Mouse (Mus musculus) kidney, postnatal 10 days (tissue): ENCODE results near the gene Cdkn1c.

Source experiments
- DNase-seq: peaks from one replicate; pipeline ENCODE4 v3.0.0; 2021; ENCODE audit warnings: mixed read lengths

Gene Cdkn1c

DNA sequence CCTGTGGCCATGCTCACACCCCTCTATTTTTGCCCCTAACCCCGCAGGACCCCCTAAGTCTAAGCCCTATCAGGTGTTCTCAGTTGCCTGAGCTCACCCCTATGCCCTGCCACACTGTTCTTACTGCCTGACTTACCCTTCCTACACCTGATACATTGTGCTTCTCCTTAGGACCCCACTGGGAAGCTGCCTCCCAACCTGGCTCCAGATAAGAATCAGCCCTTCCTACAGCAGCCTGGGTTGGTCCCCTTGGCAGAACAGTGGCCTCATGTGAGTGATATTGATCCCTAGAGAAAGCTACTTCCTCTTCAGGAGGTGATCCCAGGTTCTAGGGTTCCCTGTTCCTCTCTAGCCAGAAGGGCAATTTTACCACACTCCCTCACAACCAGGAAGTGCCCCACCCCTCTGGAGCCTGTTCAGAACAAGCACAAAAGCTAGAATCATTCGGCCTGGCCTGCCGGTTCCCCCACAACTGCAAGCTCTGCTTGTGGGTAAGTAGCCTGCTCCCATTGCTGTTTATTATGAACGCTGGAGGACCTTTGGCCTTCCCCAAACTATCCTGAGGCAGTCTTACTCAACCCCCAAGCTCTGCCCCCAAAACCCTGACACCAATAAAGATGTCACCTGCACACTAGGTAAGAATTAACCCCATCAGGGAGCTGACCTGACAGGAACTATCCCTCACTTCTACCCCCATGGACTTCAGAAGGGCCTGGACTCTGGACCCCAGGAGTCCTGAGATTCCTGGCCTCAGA is 12.7 kb upstream of the Cdkn1c start, which contains the start of gene Slc22a18:
TSS of gene Slc22a18 (plus strand) at position 390 of the 755 bp plus-strand sequence.
- DNase-seq, result peak; percentile 58

DNA sequence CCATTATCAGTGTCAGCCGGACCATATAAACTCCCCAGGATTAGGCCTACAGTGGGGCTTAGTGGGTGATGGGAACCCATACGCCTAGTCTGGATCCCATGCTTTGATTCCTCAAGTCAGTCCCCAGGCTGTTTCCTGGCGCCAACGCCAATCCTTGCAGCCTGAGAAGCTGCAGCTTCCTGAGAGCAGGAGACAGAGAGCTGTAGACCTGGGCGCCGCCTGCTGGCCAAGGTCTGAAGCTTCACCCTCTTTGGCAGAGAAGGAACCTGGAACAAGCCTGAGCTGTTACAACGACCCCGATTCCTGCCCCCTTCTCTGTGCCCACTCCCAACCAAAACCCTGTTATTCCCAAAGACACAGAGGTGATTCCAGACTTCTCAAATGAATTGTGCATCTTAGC is 9.1 kb upstream of the Cdkn1c start:
- DNase-seq, result peak; percentile 88

DNA sequence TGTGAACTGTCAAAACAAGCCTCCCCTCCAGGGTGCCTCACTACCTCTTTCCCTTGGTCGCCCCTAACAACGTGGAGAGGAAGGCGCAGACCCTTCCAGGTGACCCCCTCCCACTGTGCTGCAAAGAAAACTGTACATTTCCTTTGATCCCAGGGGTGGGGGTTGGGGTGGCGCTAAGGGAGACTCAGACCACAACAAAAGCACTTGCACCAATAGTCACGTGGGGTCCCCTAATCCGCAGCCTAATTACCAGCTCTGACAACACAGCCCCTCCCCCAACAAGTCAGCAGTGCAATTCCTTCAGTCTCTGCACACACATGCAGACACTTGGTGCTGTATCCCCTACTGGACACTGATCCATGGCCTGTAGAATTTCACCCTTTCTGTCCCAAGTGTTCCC is 6.9 kb upstream of the Cdkn1c start:
- no peak for DNase-seq

DNA sequence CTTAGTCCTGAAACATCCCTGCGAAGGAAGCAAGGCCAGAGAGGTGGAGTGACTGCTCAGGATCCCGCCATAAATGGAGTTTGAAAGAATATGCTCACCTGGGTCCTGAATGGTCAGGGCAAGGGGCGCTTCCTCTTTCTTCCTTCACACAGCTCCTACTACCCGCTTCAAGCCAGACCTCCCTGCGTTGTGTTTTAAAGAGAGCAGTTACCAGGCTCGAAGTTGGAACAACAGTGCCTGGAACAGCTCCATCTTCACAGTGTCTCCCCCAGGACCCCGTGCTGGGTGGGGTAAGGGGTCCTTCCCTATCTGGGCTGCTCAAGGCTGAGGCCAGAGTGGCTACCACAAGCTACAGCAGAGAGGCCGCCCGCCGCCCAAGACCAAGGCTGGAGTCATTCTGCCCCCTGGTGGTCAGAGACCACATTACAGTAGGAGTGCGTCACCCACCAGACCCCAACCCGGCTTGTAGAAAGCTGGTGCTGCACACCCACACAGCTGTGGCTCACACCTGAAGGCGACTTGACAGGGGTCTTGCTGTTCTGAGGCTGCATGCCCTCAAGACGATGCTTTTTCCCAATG is 5.3 kb upstream of the Cdkn1c start:
- peak; percentile 90 for DNase-seq

DNA sequence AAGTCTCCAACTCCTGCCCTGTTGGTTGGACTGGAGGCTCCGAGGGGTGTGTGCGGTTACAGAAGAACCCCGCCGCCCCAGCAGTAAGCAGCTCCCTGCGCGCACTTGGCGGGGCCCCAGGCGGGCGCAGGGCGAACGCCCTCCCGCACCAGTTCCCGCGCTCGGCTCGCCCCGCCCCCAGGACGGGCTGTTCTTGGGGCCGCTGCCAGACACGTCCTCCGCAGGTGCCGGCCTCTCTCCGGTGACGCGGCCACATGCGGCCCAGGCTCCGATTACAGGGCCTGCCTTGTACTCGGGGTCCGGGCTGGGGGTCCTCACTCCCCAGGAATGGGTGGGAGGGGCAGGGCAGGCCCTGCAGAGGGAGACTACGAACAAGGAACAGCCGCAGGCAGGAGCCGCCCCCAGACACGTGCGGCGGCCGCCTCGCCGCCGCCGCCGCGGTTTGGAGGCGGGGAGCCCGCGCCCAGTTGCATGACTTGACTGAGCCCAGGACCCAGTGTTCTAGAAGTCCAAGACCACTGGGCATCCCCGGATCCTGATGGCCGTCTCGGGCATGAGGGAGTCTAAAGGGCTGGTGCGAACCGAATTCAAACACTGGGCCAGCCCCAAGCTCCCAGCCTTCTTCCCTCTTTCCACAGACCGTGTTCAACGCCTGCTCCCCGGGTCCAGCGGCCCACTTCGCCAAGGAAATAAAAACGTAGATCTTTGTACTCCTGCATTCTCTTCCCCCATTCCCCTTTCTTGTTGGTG is 4.1 kb upstream of the Cdkn1c start:
- DNase-seq, result peak; percentile 74

DNA sequence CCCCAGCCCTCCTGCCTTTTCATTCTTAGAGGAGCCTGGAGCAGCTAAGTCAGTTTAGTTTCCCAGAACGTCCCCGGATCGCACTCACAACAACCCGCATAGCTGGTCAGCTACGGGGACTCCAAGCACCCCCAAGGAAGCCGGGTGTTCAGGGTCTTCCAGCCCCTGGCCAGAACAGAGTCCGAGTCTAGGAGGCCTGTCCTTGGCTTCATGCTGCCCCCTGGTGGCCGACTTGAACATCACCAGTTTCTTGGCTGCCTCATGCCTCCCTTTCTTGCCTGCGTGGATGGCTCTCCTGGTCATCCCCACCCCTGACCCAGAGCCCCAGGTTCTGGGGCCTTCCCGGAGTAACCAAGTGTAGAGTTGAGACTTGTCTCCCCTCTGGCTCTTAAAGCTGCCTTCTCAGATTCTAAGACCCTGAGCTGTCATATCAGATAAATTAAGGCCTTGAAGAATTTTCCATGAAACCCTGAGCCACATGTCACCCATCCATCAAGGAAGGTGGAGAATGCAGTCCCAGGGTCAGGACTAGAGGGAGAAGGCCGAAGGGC is 3.1 kb upstream of the Cdkn1c start:
- peak; percentile 87 for DNase-seq

DNA sequence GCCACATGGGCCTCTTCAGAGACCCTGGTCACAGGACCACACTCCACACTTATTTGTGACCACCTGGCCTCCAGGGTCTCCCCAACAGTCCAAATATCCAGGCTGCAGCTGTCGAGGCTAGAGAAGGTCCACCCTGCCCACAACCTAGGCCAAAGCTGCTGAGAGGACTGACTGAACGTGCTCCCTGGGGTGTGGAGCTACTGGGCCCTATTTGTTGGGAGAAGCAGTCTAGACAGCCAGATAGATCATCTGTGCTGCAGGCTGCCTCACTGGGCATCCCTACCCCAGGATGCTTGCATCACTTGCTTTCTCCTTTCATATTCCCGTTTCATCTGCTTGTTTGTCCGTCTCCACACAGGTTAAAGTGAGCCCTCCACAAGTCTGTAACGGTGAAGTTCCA is 1.7 kb upstream of the Cdkn1c start:
- DNase-seq, result no peak

DNA sequence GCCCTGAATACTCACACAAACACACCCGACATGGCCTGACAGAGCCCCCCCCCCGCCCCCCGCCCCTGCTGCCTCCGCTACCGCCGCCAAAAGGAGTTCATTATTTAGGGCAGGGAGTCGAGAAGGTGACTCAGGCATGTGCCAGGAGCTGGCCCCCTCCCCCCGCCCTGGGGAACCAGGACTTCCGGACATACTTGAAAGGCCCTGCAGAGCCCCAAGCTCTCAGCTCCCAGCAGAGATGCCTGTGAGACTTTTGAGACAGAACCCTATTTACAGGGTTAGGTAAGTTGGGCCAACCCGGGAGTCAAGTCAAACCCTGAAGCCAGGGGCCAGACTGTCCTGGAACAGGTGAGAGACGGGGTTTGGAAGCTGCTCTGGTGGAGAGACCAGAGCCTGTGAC is 1.1 kb upstream of the Cdkn1c start:
- no peak for DNase-seq

DNA sequence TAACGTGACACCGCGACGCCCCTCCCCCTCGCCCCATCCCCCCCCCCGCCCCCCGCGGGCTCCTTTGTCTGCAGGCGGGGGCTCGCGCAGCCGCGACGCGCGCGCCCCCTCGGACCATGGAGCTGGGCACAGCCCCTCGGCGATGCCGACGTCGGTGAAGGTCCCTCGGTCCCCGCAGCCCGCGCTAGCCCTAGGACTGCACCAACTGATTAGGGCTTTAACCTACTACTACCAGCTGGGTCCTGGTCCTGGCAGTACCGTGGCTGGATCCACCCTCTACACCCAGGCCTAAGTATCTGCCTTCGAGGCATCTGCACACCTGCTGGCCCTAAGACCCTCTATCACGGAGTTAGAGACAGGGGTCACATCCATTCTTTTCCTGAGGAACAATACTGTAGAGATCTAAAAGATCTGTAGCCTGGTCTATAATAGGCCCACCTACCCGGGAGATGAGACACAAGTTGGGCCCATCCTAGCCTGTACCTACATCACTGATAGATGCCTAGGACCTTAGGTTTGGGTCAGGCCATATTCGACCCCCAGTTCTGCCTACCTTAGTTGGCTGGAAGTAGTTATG is 532 bp upstream of the Cdkn1c start:
- DNase-seq, result no peak

DNA sequence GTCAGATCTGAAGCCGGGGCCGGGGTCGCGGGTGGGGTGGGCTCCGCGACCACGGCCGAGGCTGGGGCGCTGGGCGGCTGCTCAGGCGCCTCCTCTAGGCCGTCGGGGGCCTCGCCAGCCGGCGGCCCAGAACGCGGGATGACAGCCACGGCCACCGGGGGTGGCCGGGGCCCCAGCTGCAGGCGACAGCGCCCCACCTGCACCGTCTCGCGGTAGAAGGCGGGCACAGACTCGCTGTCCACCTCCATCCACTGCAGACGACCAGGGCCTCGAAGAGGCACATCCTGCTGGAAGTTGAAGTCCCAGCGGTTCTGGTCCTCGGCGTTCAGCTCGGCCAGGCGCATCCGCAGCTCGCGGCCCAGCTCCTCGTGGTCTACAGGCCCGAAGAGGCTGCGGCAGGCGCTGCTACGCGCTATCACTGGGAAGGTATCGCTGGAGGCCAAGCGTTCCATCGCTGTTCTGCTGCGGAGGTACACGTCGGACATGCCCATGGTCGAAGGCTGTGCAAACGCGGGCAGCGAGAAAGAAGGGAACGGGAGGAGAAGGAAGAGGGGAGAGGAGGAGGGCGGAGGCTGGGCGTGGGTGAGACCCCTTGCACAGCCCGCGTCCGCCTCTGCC is 524 bp downstream of the Cdkn1c start:
- DNase-seq, result peak; percentile 40

DNA sequence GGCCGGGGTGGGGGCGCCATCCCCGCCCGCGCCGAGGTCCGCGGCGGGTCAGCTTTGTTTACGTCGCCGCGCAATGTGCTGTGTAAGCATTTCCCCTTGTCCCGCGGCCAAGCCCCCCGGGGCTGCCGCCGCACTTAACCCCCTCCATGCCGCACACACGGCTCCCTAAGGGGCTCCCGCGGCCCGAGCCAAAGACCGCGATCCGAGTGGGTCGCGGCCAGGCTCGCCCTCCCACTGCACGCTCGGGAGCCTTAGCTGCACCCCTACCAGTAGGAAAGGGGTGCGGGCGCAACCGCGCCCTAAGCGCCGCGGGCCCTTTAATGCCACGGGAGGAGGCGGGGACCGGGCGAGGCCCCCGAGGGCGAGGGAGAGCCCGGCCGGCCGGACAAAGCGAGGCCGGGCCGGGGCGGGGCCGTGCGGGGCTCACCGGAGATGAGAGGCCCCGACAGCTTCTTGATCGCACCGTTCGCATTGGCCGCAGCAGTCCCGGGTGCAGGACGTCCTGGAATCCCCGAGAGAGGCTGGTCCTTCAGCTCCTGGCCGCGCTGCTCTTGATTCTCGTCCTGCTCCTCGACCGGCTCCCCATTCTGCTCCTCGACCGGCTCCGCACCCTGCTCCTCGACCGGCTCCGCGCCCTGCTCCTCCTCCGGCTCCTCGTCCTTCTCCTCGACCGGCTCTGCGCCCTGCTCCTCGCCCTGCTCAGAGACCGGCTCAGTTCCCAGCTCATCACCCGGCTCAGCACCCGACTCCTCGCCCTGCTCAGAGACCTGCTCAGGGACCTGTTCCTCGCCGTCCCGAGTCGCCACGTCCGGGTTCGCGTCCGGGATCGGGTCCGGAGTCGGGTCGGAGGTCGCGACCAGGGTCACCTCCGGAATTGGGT is 1.3 kb downstream of the Cdkn1c start:
- DNase-seq, result peak; percentile 70

DNA sequence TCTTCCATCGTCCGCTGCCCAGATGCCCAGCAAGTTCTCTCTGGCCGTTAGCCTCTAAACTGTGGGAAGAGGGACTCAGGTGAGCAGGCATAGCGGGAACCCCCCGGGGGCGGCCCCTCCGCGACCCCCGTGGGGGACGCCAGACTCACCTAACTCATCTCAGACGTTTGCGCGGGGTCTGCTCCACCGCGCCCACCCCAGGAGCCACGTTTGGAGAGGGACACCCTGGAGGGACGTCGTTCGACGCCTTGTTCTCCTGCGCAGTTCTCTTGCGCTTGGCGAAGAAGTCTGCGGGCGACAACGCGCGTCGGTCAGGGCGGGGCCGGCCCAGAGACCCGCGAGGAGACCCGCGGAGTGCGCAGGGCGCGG is 1.9 kb downstream of the Cdkn1c start:
- no peak for DNase-seq

DNA sequence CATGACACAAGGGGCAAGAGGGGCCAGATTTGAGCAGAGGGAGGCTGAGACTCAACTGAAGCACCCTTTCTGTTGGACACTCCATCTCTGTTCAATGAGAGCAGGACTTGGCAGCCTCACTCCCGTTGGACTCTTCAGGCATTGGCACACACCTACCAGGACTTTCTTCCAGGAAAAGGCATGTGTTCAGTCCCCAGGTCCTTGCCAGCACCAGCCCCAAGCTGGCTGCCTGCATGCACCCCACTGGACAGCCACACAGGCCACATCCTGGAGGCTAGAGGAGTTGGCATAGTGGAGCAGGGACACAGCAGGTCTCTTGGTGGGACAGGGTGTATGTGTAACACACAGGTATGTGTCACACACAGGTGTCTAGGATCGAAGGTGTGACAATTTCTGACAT is 13.7 kb downstream of the Cdkn1c start:
- no peak for DNase-seq

DNA sequence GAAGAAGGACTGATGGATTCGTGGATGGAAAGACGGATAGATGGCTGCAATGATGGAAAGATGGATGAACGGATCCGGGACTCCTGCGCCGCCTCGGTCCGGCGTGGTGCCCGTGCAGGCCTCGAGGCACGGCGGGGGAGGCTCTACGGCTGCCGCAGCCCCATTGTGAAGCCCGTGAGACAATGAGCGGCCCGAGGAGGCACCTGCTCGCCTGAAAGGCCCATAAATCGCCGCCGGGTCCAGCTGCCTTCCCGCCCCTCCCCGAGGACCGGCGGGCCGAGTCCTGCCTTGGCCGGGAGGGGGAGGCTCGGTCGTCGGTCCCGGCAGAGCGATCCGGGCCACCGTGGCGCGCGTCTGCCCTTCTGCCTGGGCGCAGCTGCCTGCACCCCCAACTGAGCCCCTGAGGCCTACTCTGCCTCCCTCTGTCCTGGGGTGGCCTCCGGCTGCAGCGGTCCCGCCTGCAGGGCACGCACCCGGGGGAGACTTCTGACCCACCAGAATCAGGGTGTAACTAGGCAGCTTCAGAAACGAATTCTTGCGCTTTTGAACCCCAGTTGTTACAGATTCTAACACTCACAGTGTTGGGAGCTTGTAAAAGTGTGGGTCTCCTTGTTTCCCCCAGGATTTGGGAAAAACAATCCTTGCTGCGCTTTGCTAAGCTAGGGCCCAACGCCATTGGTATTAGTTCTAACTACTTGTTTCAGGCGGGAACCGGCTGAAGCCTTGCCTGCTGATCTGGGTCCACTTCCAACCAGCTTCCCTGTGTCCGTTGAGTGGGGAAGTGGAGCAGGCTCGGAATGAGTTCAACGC is 15.0 kb downstream of the Cdkn1c start:
- peak; percentile 42 for DNase-seq

DNA sequence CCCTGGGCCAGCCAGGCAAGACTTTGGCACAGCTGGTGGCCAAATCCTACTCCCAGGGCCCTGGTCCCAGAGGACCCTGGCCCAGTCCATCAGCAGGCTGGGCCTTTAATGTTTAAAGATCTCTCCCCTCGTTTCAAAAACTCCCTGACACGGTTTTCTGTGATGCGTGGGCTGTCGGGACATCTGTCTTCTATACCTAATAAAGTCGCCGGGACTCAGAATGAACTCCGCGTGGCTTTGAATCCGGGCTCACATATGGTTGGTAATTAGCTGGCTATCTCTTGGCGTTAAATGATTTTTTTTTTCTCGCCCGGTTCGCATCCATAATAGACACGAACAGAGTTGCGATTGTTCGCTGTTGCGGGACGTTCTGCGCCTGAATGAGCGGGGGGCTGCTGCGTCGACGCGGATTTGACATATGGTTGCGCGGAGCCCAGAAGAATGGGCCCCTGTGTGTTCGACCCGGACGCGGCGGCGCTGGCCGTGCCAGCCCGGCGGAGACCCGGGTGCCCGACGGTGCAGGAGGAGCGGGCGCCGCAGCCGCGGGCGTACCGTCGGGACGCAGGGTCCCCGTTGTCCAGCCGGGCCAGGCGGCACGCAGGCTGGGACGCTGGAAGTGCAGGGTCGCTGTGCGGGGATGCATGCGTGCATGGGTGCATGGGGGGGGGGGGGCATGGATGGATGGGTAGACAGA is 15.7 kb downstream of the Cdkn1c start:
- DNase-seq, result no peak

DNA sequence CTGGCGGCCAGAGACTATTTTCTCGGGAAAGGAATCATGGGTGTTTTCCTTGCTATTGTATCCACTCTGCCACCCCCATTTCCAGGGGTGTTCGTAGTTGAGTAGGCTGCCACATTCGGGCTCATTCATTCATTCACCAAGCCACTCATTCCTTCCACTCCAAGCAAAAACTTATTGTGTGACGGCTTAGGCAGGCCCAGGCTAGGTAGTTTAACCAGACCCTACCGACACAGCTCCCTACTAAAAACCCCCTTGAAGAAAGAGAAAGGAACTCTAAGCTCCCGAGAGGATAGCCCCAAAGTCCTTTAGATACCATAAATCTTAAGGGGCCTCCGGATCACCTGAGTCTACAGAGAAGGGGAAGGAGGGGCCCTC is 16.3 kb downstream of the Cdkn1c start:
- no peak for DNase-seq

DNA sequence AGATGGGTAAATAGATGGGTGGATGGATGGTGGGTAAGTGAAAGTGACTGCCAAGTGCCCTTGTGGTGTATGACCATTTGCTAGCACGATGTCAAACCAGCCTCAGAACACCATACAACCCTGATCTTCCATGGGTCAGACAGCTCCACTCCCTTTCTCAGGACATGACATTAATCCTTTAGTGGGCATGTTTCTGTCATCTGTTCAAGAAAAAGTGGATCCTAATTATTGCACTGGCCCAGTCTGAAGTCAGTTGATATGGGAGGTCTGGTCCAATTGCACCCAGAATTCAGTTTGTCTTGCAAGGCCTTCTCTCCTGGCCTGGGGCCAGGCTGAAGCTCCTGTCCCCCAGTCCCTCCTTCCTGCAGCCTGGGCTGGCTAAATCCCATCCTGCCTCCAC is 21.9 kb downstream of the Cdkn1c start:
- no peak for DNase-seq

DNA sequence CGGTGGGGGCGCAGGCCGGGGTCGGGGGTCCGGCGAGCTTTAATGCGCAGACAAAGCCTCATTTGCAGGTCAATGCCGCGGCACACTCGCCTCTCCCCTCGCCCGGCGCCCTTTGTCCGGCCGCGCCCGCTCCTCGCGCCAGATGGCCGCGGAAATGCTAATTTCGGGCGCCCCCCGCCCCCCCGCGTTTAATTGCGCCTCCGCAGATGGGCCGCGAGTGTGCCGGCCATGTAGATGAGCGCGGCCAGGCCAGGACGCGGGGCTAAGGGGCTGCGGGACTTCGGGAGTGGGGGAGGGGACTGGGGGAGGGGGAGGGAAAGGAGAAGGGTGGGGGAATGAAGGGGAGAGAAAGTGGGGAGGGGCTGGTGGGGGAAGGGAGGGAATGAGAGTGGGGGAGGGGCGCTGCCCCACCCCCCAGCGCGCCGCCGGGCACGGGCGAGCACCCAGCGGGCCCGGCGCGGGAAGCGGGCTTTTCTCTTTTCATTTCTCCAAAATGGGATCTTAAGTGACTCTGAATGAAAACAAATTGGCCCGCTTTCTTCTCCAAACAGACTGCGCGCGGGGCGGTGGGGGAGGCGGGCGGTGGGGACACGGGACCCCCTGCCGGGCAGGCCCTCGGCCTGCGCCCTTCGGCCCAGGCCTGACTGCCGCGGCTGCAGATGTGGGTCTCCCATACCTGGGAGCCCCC is 22.8 kb downstream of the Cdkn1c start:
- peak; percentile 54 for DNase-seq

DNA sequence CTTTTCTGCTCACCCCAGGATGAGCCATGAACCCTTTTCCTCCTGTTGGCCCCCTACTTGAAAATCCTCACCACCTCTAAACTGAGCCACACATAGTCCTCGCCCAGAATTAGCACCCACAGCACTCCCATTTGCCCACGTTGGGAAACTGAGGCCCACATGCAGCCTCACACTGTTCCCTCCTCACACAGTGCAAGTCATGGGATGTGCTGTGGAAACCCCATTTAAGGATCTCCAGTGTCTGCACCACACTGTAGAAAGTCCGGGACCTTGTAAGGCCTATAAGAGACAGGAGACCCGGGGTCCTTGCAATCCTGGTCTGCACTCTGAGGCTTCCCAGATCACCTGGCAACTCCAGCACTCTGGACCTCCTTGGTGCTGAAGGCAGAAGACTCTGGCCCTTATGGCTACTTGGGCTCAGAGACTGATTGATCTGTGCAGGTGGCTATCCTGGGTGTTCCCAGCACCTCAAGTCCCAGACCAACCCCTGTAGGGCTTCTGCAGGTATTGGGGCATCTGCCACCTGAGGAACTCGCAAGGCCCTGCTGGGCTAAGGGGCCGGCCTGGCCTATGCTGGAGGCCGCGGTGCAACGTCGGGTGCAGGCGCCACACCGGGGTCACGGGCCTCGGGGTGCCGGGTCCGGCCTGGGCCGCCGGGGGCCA is 23.5 kb downstream of the Cdkn1c start:
- DNase-seq, result no peak
